Mouse (Mus musculus): Measurements from ENCODE around the gene B430305J03Rik. TPM values are rescaled to one million over a fixed set of nuclear protein-coding genes. Genes with fewer than 3 reads are reported as not detected.

The B430305J03Rik gene
- polyA plus RNA-seq, 1 experiment = 1.0 TPM

DNA sequence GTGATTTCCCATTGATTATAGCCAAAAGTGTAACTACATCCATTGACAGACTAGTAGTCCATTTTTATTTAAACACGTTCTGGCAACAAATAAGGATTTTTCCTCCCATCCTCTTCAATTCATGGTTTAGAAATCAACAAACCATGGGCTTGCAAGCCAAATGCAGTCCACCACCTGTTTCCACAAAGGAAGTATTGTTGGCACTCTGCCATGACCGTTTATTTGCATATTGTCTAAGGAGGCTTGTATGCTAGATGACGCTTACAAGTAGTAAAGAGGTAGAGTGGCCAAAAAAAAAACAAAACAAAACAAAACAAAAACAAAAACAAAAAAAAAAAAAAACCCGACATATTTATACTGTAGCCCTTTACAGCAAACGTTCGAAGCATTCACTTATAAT lies 7.6 kb downstream of the B430305J03Rik start:
- Histone ChIP-seq H3K27ac (ENCODE audit: insufficient read depth, low read length) (no peak overlapping the region), H3K4me3 (ENCODE audit: insufficient read depth, low read length) (no peak overlapping the region), H3K4me1 (ENCODE audit: control insufficient read depth, insufficient read depth, low read length) (peaks cover 5% of the 10 kb centered on the region; the same call in 1 of the 2 replicates)
- TF ChIP-seq CTCF (IDR thresholded peaks at IDR 0.05; ENCODE audit: extremely low read depth, insufficient read depth, low read length) (no peak), POLR2A (IDR thresholded peaks at IDR 0.05; ENCODE audit: extremely low read depth, insufficient read depth, low read length) (no peak)

DNA sequence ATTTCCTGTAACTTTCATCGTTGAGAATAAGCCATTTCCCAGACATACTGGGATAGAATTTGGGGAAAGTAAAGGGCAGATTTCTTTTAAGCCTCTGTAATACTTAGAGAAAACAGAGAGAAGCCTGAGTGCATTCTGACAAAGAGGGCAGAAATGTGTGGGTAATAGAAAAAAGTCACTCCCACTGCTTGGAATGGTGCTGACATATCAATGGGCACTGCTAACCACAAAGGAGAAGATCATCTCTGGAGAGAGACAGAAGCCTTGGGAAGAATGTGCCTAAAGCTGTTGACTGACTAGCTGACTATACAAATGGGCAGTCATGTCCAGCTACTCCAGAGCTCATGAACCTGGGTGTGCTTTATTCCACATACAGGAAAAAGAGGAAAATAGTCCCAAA lies 10.3 kb downstream of the B430305J03Rik start:
- TF ChIP-seq POLR2A (IDR thresholded peaks at IDR 0.05; ENCODE audit: extremely low read depth, insufficient read depth, low read length) = no peak
- TF ChIP-seq CTCF (IDR thresholded peaks at IDR 0.05; ENCODE audit: extremely low read depth, insufficient read depth, low read length) = no peak
- H3K4me1 ChIP-seq (ENCODE audit: control insufficient read depth, insufficient read depth, low read length) = peaks cover 5% of the 10 kb centered on the region; the same call in 1 of the 2 replicates
- H3K27ac ChIP-seq (ENCODE audit: insufficient read depth, low read length) = no peak overlapping the region
- H3K4me3 ChIP-seq (ENCODE audit: insufficient read depth, low read length) = no peak overlapping the region

DNA sequence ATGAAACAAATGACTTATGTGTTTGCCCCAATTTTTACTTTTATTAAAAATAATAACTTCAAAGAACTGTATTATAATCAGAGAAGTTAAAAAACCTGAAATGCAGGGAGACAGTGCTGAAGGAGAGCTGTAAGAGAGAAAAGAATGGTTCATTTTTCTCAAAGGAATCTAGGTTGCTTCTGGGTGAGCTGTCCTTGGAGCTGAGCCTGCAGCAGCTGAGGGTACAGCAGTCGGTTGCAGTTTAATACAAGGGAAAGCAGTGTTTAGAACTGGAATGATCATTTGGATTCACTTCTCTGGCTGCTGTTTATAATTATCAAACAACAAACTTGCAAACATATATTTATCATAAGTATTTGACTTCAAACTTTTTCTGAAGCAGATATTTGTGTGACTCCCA lies 16.3 kb downstream of the B430305J03Rik start:
- H3K4me3 ChIP-seq (ENCODE audit: insufficient read depth, low read length) = no peak overlapping the region
- H3K27ac ChIP-seq (ENCODE audit: insufficient read depth, low read length) = no peak overlapping the region
- H3K4me1 ChIP-seq (ENCODE audit: control insufficient read depth, insufficient read depth, low read length) = no peaks in the 10 kb centered on the region
- TF ChIP-seq POLR2A (IDR thresholded peaks at IDR 0.05; ENCODE audit: extremely low read depth, insufficient read depth, low read length) (no peak), CTCF (IDR thresholded peaks at IDR 0.05; ENCODE audit: extremely low read depth, insufficient read depth, low read length) (no peak)

DNA sequence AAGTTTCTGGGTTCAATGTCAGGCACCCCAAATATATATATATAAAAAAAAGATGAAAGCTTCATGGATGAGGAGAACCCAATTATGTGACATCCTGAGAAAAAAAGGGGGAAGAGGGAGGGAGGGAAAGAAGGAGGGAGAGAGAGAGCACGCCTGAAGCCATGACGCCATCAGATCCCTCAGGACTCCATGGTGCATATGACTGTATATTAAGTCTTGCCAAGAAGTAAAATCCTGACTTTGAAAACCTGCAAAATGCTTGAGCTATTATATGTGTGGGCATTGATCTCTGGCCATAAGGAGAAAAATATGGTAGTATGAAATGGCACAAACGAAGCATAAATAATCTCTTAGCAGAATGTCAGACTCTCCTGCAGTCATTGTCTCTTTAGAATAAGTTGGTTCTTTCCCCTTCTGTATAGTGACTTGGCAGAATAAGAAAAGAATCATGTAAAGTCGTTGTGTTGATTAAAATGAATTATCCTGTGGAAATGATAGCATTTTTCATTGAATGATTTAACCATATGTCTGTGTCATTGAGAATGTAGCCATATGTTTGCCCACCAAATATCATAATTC lies 17.6 kb downstream of the B430305J03Rik start:
- no peak for TF ChIP-seq POLR2A (IDR thresholded peaks at IDR 0.05; ENCODE audit: extremely low read depth, insufficient read depth, low read length)
- no peak for TF ChIP-seq CTCF (IDR thresholded peaks at IDR 0.05; ENCODE audit: extremely low read depth, insufficient read depth, low read length)
- Histone ChIP-seq H3K27ac (ENCODE audit: insufficient read depth, low read length) (no peak overlapping the region), H3K4me3 (ENCODE audit: insufficient read depth, low read length) (no peak overlapping the region), H3K4me1 (ENCODE audit: control insufficient read depth, insufficient read depth, low read length) (no peaks in the 10 kb centered on the region)

DNA sequence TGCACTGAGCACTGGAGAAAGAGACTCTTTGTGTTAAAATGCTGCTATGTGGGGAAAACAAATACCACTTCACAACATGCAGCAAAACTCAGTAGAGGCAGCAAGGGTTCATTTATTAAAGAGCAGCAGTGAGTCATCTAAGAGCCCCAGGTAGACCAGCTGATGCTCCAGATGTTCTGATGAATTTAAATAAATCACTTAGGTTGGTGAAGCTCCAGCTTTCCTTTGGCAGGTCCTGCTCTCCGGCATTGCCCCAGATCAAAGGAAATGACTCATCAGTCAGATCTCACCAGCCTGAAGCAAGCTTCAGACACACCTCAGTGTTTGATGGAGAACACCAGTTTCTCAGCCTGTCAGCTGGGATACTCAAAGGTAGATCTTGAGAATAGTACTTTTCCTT lies 20.1 kb downstream of the B430305J03Rik start:
- H3K27ac ChIP-seq (ENCODE audit: insufficient read depth, low read length) = no peak overlapping the region
- TF ChIP-seq CTCF (IDR thresholded peaks at IDR 0.05; ENCODE audit: extremely low read depth, insufficient read depth, low read length) = no peak
- TF ChIP-seq POLR2A (IDR thresholded peaks at IDR 0.05; ENCODE audit: extremely low read depth, insufficient read depth, low read length) = no peak
- no peaks in the 10 kb centered on the region for H3K4me1 ChIP-seq (ENCODE audit: control insufficient read depth, insufficient read depth, low read length)
- H3K4me3 ChIP-seq (ENCODE audit: insufficient read depth, low read length) = no peak overlapping the region

DNA sequence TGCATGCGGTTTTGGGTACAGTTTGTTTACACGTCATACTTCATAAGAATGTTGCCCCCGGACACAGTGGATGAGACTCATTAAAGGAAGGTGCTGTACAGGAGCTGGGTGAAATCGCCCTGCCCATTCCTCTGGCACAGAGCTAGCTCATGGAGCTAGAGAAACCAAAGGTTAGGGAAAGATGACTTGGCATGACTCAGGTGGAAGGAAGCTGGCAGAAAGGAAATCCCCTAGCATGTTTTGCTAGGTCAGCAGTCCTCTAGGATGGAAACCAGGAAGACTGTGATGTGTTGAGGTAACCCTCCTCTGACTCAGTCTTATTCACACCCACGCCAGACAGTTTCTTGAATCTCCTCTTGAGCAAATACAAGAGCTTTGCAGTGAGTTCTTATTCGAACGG lies 21.7 kb downstream of the B430305J03Rik start:
- no peak overlapping the region for H3K27ac ChIP-seq (ENCODE audit: insufficient read depth, low read length)
- no peak overlapping the region for H3K4me3 ChIP-seq (ENCODE audit: insufficient read depth, low read length)
- H3K4me1 ChIP-seq (ENCODE audit: control insufficient read depth, insufficient read depth, low read length) = no peaks in the 10 kb centered on the region
- TF ChIP-seq CTCF (IDR thresholded peaks at IDR 0.05; ENCODE audit: extremely low read depth, insufficient read depth, low read length) = no peak
- no peak for TF ChIP-seq POLR2A (IDR thresholded peaks at IDR 0.05; ENCODE audit: extremely low read depth, insufficient read depth, low read length)

DNA sequence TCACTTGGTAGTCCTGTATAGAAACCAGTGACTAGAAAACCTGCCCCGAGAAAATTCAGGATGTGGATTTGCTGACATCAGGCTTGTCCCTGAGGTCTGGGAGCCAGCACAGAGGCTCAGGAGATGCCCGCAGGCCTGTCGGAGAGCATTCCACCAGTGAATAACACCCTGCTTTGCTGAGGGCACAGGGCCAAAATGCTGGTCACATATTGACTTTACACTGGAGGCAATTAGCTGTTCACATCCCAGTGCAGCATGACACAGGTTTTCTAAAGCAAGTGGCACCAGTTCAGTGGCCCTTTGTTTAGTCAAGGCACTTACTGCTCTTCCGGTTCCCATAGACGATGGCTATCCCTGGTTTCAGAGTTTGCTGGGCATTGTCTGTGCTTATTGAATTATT lies 25.4 kb downstream of the B430305J03Rik start:
- TF ChIP-seq POLR2A (IDR thresholded peaks at IDR 0.05; ENCODE audit: extremely low read depth, insufficient read depth, low read length) (no peak), CTCF (IDR thresholded peaks at IDR 0.05; ENCODE audit: extremely low read depth, insufficient read depth, low read length) (no peak)
- Histone ChIP-seq H3K4me3 (ENCODE audit: insufficient read depth, low read length) (no peak overlapping the region), H3K27ac (ENCODE audit: insufficient read depth, low read length) (no peak overlapping the region), H3K4me1 (ENCODE audit: control insufficient read depth, insufficient read depth, low read length) (no peaks in the 10 kb centered on the region)

DNA sequence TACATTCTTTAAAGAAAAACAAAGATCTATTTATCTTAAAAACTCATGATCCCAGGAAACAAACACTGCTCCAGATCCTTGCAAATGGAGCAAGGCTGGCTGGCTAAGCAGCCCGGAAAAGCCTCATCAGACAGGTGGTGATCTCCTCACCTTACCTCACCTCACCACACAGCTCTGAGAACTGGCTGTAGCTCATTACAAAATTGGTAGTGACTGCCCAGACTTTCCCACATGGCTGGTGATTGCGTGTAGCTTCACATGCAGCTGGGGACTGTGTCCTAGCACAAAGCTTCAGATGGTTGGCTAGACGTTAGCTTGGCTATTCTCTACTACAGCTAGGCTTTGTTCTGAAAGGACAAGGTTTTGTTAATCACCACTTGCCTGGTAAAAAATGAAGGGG lies 28.5 kb downstream of the B430305J03Rik start:
- TF ChIP-seq CTCF (IDR thresholded peaks at IDR 0.05; ENCODE audit: extremely low read depth, insufficient read depth, low read length) (no peak), POLR2A (IDR thresholded peaks at IDR 0.05; ENCODE audit: extremely low read depth, insufficient read depth, low read length) (no peak)
- H3K4me3 ChIP-seq (ENCODE audit: insufficient read depth, low read length) = no peak overlapping the region
- H3K27ac ChIP-seq (ENCODE audit: insufficient read depth, low read length) = no peak overlapping the region
- no peaks in the 10 kb centered on the region for H3K4me1 ChIP-seq (ENCODE audit: control insufficient read depth, insufficient read depth, low read length)

DNA sequence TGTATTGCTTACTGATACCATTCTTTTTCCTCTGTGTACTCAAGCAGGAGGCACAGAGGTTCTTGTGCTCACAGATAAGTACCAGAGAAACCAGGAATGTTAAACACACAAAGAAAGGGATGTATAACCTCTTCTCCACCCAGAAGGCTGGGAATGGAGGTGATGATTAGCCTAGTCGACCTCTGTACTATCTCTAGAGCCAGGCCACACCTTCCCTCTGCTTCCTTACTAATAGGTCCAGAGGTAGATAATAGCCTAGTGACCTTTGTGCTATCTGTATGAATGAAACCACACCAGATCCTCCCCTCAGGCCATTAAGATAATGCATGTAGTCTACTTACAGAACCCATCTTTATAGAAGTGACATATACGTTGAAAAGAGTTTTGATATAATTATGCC lies 29.5 kb downstream of the B430305J03Rik start:
- Histone ChIP-seq H3K4me3 (ENCODE audit: insufficient read depth, low read length) (no peak overlapping the region), H3K27ac (ENCODE audit: insufficient read depth, low read length) (no peak overlapping the region), H3K4me1 (ENCODE audit: control insufficient read depth, insufficient read depth, low read length) (no peaks in the 10 kb centered on the region)
- TF ChIP-seq POLR2A (IDR thresholded peaks at IDR 0.05; ENCODE audit: extremely low read depth, insufficient read depth, low read length) = no peak
- no peak for TF ChIP-seq CTCF (IDR thresholded peaks at IDR 0.05; ENCODE audit: extremely low read depth, insufficient read depth, low read length)

DNA sequence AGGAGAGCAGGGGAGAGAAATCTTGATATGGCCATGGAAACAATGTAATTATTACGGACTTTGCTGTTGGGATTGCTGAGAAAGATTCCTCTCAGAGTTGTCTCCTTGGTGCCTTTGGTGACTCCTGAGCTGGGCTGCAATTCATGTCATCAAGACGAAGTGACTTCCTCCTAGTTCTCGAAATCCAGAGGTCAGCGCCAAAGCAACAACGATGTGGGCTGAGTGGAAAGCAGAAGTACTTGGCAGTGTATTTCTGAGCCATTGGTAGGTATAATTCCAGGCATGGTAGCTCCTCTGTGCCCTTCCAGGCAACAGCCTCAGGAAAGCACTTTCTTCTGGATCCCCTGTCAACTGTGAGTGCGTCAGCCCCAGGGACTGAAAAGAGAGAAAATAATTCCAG lies 44.1 kb downstream of the B430305J03Rik start:
- H3K27ac ChIP-seq (ENCODE audit: insufficient read depth, low read length) = no peak overlapping the region
- no peak overlapping the region for H3K4me3 ChIP-seq (ENCODE audit: insufficient read depth, low read length)
- no peaks in the 10 kb centered on the region for H3K4me1 ChIP-seq (ENCODE audit: control insufficient read depth, insufficient read depth, low read length)
- no peak for TF ChIP-seq POLR2A (IDR thresholded peaks at IDR 0.05; ENCODE audit: extremely low read depth, insufficient read depth, low read length)

Measured in cortical plate, adult 2 months (tissue).